Mouse (Mus musculus) liver, postnatal 0 days (tissue): ENCODE measurements around the gene S100a14. TPM values are rescaled to one million over a fixed set of nuclear protein-coding genes. Genes with fewer than 3 reads are reported as not detected.
A peak's percentile ranks its signal among the peaks of the same experiment; 100 is the strongest.

Experiments
- ATAC-seq: fragments of 200-750 bp; cut with Nextera tagmentation; 2 replicates; pipeline ENCODE4 v1.8.0; 2017; ENCODE audit warnings: mild to moderate bottlenecking, moderate library complexity
- DNase-seq: peaks from one replicate; pipeline ENCODE4 v3.0.0-alpha.2; 2016
- H3K27ac ChIP-seq: fragments of 300-500 bp; sonication (generic); 2 replicates; pipeline ENCODE4 v1.5.1; 2014; ENCODE audit warnings: antibody characterized with exemption, moderate library complexity, mild to moderate bottlenecking, low read depth
- H3K27me3 ChIP-seq: fragments of 300-500 bp; sonication (generic); 2 replicates; pipeline ENCODE4 v1.6.1; 2014; ENCODE audit warnings: low read length, control low read depth, mixed read lengths; ENCODE audit not compliant: insufficient read depth
- H3K36me3 ChIP-seq: fragments of 300-500 bp; sonication (generic); replicated peaks from 2 replicates; pipeline ENCODE4 v1.6.1; 2014; ENCODE audit warnings: mild to moderate bottlenecking, control low read depth, low read length, moderate library complexity, mixed read lengths; ENCODE audit not compliant: insufficient read depth
- H3K4me1 ChIP-seq: fragments of 300-500 bp; sonication (generic); 2 replicates; pipeline ENCODE4 v1.6.1; 2014; ENCODE audit warnings: antibody characterized with exemption, mild to moderate bottlenecking, control low read depth; ENCODE audit not compliant: insufficient read depth
- H3K4me2 ChIP-seq: fragments of 300-500 bp; sonication (generic); 2 replicates; pipeline ENCODE4 v1.6.1; 2014; ENCODE audit warnings: low read depth, mild to moderate bottlenecking, low read length, moderate library complexity, mixed read lengths
- H3K4me3 ChIP-seq: fragments of 300-500 bp; sonication (generic); 2 replicates; pipeline ENCODE4 v1.5.1; 2014; ENCODE audit warnings: low read depth, low read length
- H3K9ac ChIP-seq: fragments of 300-500 bp; sonication (generic); replicated peaks from 2 replicates; pipeline ENCODE4 v1.6.1; 2014; ENCODE audit warnings: mild to moderate bottlenecking, moderate library complexity
- H3K9me3 ChIP-seq: fragments of 300-500 bp; sonication (generic); 2 replicates; pipeline ENCODE4 v1.6.1; 2016; ENCODE audit warnings: mild to moderate bottlenecking, control low read depth, low read length, mixed read lengths
- CTCF ChIP-seq: sonication (generic); IDR thresholded peaks from 2 replicates; pipeline ENCODE4 v1.5.1; 2016; ENCODE audit warnings: antibody characterized with exemption, low read depth
- EP300 ChIP-seq: IDR thresholded peaks from 2 replicates; pipeline ENCODE4 v1.6.1; 2016; ENCODE audit warnings: antibody characterized with exemption, low read depth, mild to moderate bottlenecking
- WGBS: fragments of 180-500 bp; shearing (Covaris S2); extraction: QIAGEN DNeasy Blood & Tissue Kit; methylation state at CpG from one replicate; pipeline ENCODE4 v1.1.7; 2014; ENCODE audit not compliant: insufficient replicate concordance; 5-methylcytosine and 5-hydroxymethylcytosine counted together
- polyA plus RNA-seq: library from polyadenylated mRNA; unstranded; fragments of >200 nt; fragmentation: Nextera tagmentation; extraction: Ambion mirVana; gene quantifications from 2 replicates; pipeline ENCODE4 v1.2.1, GENCODE M21; 2015

S100a14 gene
- polyA plus RNA-seq, 1 experiment from 2014 or later, result not detected

DNA sequence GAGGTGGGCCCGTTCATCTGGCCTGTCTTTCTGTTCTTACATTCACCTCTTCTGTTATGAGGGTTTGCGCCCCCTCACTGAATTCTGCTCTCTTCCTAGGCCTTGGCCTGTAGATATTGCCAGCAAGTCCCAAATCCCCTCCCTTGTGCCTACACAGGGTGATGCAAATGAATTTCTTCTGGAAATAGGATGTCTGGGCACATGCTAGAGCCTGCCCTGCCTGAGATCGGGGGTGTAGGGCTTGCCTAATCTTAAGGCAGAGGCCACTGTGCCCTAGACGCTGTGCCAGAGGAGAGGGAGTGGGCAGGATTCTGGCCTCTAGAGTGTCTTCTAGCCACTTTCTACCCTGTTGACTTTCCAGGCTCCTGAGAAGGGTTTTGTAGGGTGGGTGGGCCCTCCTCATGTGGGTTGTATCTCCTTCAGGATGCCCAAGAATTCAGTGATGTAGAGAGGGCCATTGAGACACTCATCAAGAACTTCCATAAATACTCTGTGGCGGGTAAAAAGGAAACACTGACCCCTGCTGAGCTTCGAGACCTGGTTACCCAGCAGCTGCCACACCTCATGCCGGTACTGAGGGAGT lies 726 bp downstream of the S100a14 start:
- 81% methylated on average over 7 of the region's 7 CpGs for WGBS
- Histone ChIP-seq H3K36me3 (peaks cover 3% of the 10 kb centered on the region; the same call in 1 of the 2 replicates), H3K4me1 (peaks cover 3% of the 10 kb centered on the region; the same call in 1 of the 2 replicates), H3K27me3 (no peaks in the 10 kb centered on the region), H3K9me3 (no peaks in the 10 kb centered on the region), H3K9ac (no peak overlapping the region), H3K27ac (no peak overlapping the region), H3K4me3 (no peak overlapping the region), H3K4me2 (no peak overlapping the region)
- DNase-seq (no peak), ATAC-seq (no peak)
- TF ChIP-seq EP300 (no peak), CTCF (no peak)

DNA sequence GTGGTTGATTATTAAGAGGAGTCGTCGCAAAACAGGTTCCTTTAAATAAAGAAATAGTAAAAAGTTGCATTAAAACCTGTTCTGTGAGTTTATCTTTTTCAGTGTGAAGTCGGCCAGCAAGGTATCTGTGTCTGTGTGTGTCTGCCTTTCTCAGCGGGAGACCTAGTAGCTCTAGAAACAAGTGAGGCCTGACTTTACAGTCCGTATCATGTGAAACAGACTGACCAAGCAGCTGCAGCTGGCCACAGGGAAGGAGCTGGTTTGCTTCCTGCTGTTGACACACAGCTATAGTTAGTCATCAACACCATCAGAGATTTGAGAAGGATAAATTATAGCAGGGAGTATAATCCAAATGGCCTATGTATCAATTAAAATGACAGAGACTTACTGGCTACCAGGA lies 5.1 kb downstream of the S100a14 start:
- Histone ChIP-seq H3K9me3 (no peaks in the 10 kb centered on the region), H3K36me3 (no peaks in the 10 kb centered on the region), H3K27ac (no peak overlapping the region), H3K27me3 (no peaks in the 10 kb centered on the region), H3K9ac (no peak overlapping the region), H3K4me2 (no peak overlapping the region), H3K4me1 (peaks cover under 1% of the 10 kb centered on the region; the same call in 1 of the 2 replicates), H3K4me3 (no peak overlapping the region)
- WGBS, result 69% methylated on average over 5 of the region's 5 CpGs
- no peak for ATAC-seq
- DNase-seq, result no peak
- TF ChIP-seq CTCF (no peak), EP300 (no peak)

DNA sequence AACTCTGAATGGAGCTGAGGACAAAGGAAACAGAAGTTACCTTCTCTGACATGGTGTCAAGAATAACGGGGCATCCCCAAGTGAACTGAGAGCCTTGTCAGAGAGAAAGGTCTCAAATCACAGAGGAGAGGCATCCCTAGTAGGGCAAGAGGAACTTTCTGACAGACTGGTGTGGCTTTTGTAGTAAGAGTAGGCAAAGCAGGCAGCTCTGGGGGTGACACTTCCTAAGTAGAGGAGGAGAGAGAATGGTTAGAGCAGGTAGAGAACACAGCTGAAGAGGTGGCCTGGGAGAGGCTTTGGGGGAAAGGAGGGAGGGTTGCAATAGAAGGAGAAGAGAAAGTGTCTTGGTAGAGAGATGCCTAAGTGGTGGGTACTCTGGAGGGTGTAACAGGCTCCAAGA lies 8.8 kb downstream of the S100a14 start:
- no peak for ATAC-seq
- no peaks in the 10 kb centered on the region for H3K9me3 ChIP-seq
- no peaks in the 10 kb centered on the region for H3K36me3 ChIP-seq
- H3K4me1 ChIP-seq, result peaks cover 3% of the 10 kb centered on the region; the same call in 1 of the 2 replicates
- no peaks in the 10 kb centered on the region for H3K27me3 ChIP-seq
- H3K4me2 ChIP-seq, result no peak overlapping the region
- WGBS, result 78% methylated on average over 1 of the region's 1 CpGs
- no peak overlapping the region for H3K27ac ChIP-seq
- TF ChIP-seq EP300 (no peak), CTCF (no peak)
- no peak overlapping the region for H3K4me3 ChIP-seq
- no peak overlapping the region for H3K9ac ChIP-seq
- DNase-seq, result no peak

DNA sequence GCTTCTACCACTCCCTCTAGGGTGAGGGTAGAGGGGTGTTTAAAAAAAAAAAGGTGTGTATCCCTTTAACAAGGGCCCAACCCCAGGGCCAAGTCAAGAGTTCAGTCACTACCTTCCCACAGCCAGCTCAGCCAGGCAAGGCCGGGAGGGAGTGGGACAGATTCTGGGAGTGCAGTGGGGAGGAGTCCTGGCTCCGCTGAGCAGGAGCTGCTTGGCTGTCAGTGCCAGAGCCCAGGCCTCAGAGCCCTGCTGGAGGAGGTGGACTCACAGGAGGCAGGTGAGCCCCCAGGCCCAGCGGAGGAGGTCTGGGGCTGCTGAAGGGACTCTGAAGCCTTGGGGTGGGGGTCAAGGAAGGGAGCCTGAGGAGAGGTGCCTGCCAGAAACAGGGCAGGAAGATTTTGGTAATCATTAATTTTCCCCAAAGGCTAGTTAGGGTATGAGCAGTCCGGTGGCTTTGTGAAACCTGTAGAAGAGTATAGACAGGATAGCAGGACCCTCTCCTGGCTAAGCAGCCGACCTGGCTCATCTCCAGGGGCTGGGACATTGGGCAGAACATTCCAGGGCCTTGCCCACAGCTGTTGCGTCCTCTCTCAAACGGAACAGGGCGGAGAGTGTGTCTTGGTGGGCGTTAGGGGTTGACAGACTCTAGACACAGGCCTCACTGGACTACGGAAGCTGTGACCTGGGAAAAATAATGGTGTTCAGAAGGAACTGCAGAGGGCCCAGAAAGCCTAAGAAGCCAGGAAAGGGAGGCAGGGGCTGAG lies 10.7 kb downstream of the S100a14 start, which contains the start of gene S100a16:
TSS of gene S100a16 (plus strand) at position 114 of the 764 bp plus-strand sequence.
- 45% methylated on average over 10 of the region's 10 CpGs for WGBS
- peak within 1 kb of the TSS; percentile 79 for H3K27ac ChIP-seq
- DNase-seq (peak; percentile 61), ATAC-seq (peak; percentile 87)
- no peak for TF ChIP-seq EP300
- TF ChIP-seq CTCF, result no peak
- peak within 1 kb of the TSS; percentile 63 for H3K4me2 ChIP-seq
- peaks cover 3% of the 10 kb centered on the region; the same call in 1 of the 2 replicates for H3K4me1 ChIP-seq
- no peaks in the 10 kb centered on the region for H3K36me3 ChIP-seq
- peak within 1 kb of the TSS; percentile 60 for H3K9ac ChIP-seq
- peak within 1 kb of the TSS; percentile 44 for H3K4me3 ChIP-seq
- no peaks in the 10 kb centered on the region for H3K27me3 ChIP-seq
- H3K9me3 ChIP-seq, result no peaks in the 10 kb centered on the region

DNA sequence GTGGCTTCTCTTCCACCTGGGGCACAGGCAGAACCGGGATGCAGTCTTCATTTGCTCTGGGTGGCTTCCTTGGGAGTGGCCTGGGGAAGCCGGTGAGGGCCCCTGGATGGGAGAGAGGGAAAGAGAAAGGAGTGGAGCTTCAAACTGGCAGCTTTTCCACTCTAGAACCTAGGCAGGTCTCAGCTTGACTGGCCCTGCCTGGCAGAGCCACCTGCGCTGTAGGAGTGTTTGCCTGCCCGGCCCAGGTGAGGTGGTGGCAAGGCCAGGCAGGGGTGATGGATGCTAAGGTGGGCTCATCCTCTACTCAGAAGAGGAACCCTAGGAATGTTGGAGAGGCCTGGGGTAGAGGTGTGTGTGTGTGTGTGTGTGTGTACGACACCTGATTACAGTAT lies 11.2 kb downstream of the S100a14 start:
- Histone ChIP-seq H3K4me2 (peak overlapping the region; percentile 63), H3K4me3 (peak overlapping the region; percentile 44), H3K9me3 (no peaks in the 10 kb centered on the region), H3K27ac (peak overlapping the region; percentile 79), H3K9ac (peak overlapping the region; percentile 60), H3K27me3 (no peaks in the 10 kb centered on the region), H3K4me1 (peaks cover 3% of the 10 kb centered on the region; the same call in 1 of the 2 replicates), H3K36me3 (no peaks in the 10 kb centered on the region)
- TF ChIP-seq EP300, result no peak
- TF ChIP-seq CTCF, result no peak
- 69% methylated on average over 5 of the region's 5 CpGs for WGBS
- ATAC-seq, result no peak
- no peak for DNase-seq

DNA sequence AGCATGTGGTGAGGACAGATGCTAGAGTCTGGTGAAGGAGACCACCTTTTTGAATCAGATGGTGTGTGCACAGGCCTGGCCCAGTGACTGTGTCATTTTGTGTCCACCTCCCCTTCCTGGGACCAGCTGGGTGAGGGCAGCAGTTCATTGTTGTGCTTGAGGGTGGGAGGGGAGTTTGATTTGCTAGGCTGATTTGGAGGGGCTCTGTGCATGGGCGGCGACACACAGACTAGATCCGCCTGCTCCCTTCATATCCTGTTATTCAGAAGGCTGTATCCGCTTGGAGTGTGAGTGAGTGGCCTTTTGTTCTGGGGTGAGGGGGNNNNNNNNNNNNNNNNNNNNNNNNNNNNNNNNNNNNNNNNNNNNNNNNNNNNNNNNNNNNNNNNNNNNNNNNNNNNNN lies 14.2 kb downstream of the S100a14 start:
- WGBS, result 70% methylated on average over 4 of the region's 4 CpGs

More for the DNA sequence above, 14.2 kb downstream of the S100a14 start:
- TF ChIP-seq EP300 (no peak), CTCF (no peak)
- no peaks in the 10 kb centered on the region for H3K9me3 ChIP-seq
- H3K4me1 ChIP-seq, result peaks cover 3% of the 10 kb centered on the region; the same call in 1 of the 2 replicates
- no peak overlapping the region for H3K4me2 ChIP-seq
- H3K27me3 ChIP-seq, result no peaks in the 10 kb centered on the region
- DNase-seq (no peak), ATAC-seq (peak; percentile 39)
- H3K9ac ChIP-seq, result no peak overlapping the region
- H3K4me3 ChIP-seq, result peak overlapping the region; percentile 10; the same call in 1 of the 2 replicates
- no peak overlapping the region for H3K27ac ChIP-seq
- H3K36me3 ChIP-seq, result no peaks in the 10 kb centered on the region
